Mouse (Mus musculus) kidney, adult 2 months (tissue): ENCODE data around the gene Klhl8. TPM values are rescaled to one million over a fixed set of nuclear protein-coding genes. Genes with fewer than 3 reads are reported as not detected.

Experiments used
- DNase-seq: peaks from one replicate; pipeline ENCODE4 v3.0.0; 2021
- H3K27ac ChIP-seq: fragments of 200-500 bp; 2 replicates; pipeline ENCODE4 v1.5.1; 2012; ENCODE audit warnings: low read depth, low read length, control low read depth, inconsistent platforms; ENCODE audit not compliant: insufficient read depth
- H3K27me3 ChIP-seq: fragments of 200-500 bp; replicated peaks from 2 replicates; pipeline ENCODE4 v1.6.1; 2012; ENCODE audit warnings: mild to moderate bottlenecking, moderate library complexity, low read length, inconsistent platforms; ENCODE audit not compliant: control insufficient read depth, insufficient read depth
- H3K36me3 ChIP-seq: fragments of 200-500 bp; 2 replicates; pipeline ENCODE4 v1.6.1; 2012; ENCODE audit warnings: mild to moderate bottlenecking, moderate library complexity, low read length, inconsistent platforms; ENCODE audit not compliant: control insufficient read depth, insufficient read depth
- H3K4me1 ChIP-seq: fragments of 200-500 bp; 2 replicates; pipeline ENCODE4 v1.6.1; 2011; ENCODE audit warnings: low read length; ENCODE audit not compliant: control insufficient read depth, insufficient read depth
- H3K4me3 ChIP-seq: fragments of 200-500 bp; 2 replicates; pipeline ENCODE4 v1.5.1; 2011; ENCODE audit warnings: mild to moderate bottlenecking, low read depth, low read length, control low read depth; ENCODE audit not compliant: insufficient read depth
- CTCF ChIP-seq: fragments of 200-500 bp; conservative IDR thresholded peaks from 2 replicates; pipeline ENCODE4 v1.5.1; 2011; ENCODE audit warnings: low read depth, mild to moderate bottlenecking, control low read depth, low read length, moderate library complexity, mixed read lengths; ENCODE audit not compliant: insufficient read depth, insufficient read length
- POLR2A ChIP-seq: fragments of 200-500 bp; IDR thresholded peaks from one replicate; pipeline ENCODE4 v1.6.1; 2011; ENCODE audit warnings: low read depth, low read length, control low read depth
- WGBS: fragments of 180-500 bp; shearing (Covaris S2); methylation state at CpG from one replicate; pipeline ENCODE4 v1.1.7; 2018; 5-methylcytosine and 5-hydroxymethylcytosine counted together
- polyA plus RNA-seq: library from polyadenylated mRNA; depleted of rRNA; stranded (reverse); fragments of >200 nt; gene quantifications from 2 replicates; pipeline ENCODE4 v1.2.3, GENCODE M21; 2012

The Klhl8 gene
- polyA plus RNA-seq, 1 experiment = 5.6 TPM

DNA sequence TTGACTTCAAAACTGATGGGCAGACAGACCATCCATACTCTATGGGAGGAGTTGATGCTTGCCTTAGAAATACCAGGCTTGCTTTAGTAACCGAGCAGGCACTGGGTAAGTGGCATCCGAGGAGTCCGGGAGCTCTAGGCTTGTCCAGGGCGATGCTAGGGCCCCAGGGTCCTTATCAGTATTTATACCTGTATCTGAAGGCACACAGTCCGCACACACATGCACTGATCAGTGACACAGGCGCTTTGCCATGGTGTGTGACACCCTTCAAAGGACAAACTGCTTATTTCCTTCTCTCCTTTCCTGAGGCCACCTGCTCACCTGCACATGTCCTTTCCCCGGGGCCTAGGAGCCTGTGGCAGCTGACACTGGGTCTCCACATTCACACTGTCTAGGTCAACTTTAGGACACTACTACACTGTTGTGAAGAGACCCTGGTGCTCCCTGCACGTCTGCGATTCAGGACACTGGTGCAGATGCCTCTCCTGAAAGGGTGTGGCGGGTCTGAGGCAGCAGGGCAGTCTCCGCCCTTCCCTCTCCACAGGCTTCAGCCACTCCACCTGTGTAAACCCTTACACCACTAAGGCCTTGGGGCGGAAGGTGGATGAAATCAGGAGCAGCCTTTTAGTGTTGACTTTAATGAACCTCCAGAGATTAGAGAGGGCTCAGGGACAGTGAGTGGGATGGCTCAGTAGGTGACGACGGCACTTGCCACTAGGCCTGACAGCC, 55.4 kb downstream of the Klhl8 start:
- TF ChIP-seq CTCF (no peak), POLR2A (no peak)
- Histone ChIP-seq H3K27me3 (no peaks in the 10 kb centered on the region), H3K4me3 (no peak overlapping the region), H3K4me1 (peaks cover 4% of the 10 kb centered on the region; the same call in 1 of the 2 replicates), H3K27ac (no peak overlapping the region), H3K36me3 (peaks cover 2% of the 10 kb centered on the region; the same call in 1 of the 2 replicates)
- 85% methylated on average over 14 of the region's 14 CpGs for WGBS
- no peak for DNase-seq

GRCm38 (mm10) chr5:103854807-103855194, 56.3 kb downstream of the Klhl8 start:
- no peak for TF ChIP-seq POLR2A
- TF ChIP-seq CTCF = no peak
- H3K4me1 ChIP-seq = peaks cover 4% of the 10 kb centered on the region; the same call in 1 of the 2 replicates
- peaks cover 2% of the 10 kb centered on the region; the same call in 1 of the 2 replicates for H3K36me3 ChIP-seq
- no peak overlapping the region for H3K27ac ChIP-seq
- DNase-seq = no peak
- H3K4me3 ChIP-seq = no peak overlapping the region
- H3K27me3 ChIP-seq = no peaks in the 10 kb centered on the region
- WGBS = 90% methylated on average over 5 of the region's 5 CpGs

GRCm38 (mm10) chr5:103854041-103854806, 56.8 kb downstream of the Klhl8 start:
- TF ChIP-seq CTCF (no peak), POLR2A (no peak)
- Histone ChIP-seq H3K4me3 (no peak overlapping the region), H3K27me3 (no peaks in the 10 kb centered on the region), H3K27ac (no peak overlapping the region), H3K4me1 (peaks cover 9% of the 10 kb centered on the region), H3K36me3 (peaks cover 2% of the 10 kb centered on the region; the same call in 1 of the 2 replicates)
- DNase-seq = no peak
- WGBS = 67% methylated on average over 17 of the region's 17 CpGs

DNA sequence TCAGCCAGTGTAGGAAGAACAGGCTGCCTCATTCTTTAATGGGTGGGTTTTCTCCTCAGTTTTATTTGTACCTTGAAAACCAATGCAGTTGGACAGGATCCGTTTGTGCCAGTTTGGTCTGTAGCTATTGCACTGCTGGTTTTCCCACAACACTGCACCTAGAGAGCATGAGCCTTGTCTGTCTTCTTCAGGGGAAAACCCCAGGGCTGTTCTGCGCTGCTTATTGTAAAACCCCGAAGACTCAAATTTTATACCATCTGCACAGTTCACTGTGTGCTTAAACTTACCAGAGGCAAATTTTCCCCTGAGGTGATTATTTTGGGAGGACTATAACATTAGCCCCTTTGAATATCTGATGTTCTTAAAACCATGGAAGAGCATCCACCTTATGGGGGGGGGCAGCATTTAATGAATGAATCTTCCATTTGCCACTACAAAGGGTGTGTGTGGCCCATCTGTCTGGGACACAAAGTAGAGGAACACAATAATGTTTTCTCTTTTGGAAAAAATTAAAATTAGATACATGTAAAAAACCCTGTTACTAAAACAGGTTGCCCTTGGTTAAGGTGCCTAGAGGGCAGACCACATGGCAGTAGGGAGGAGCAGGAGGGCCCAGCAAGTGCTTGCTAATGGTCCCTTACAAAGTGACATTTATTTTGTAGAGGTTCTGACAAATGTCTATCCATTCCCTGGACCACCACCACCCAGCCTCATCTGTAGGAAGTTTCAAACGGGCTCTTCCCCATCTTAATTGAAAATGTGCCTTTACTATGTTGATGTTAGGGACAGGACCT, 58.1 kb downstream of the Klhl8 start:
- H3K27ac ChIP-seq = no peak overlapping the region
- no peak for TF ChIP-seq CTCF
- no peak for TF ChIP-seq POLR2A
- 71% methylated on average over 4 of the region's 4 CpGs for WGBS
- peaks cover 17% of the 10 kb centered on the region for H3K4me1 ChIP-seq
- no peak for DNase-seq
- H3K36me3 ChIP-seq = peaks cover 2% of the 10 kb centered on the region; the same call in 1 of the 2 replicates
- no peaks in the 10 kb centered on the region for H3K27me3 ChIP-seq
- H3K4me3 ChIP-seq = no peak overlapping the region

GRCm38 (mm10) chr5:103848546-103848945, 62.5 kb downstream of the Klhl8 start:
- no peaks in the 10 kb centered on the region for H3K27me3 ChIP-seq
- no peak overlapping the region for H3K4me3 ChIP-seq
- WGBS = 33% methylated on average over 8 of the region's 8 CpGs
- TF ChIP-seq POLR2A (no peak), CTCF (no peak)
- peaks cover 4% of the 10 kb centered on the region for H3K36me3 ChIP-seq
- peaks cover 23% of the 10 kb centered on the region for H3K4me1 ChIP-seq
- peak overlapping the region; percentile 48 for H3K27ac ChIP-seq
- DNase-seq = peak; percentile 94

GRCm38 (mm10) chr5:103846609-103847008, 64.5 kb downstream of the Klhl8 start:
- TF ChIP-seq CTCF (no peak), POLR2A (no peak)
- 48% methylated on average over 5 of the region's 5 CpGs for WGBS
- no peaks in the 10 kb centered on the region for H3K27me3 ChIP-seq
- H3K4me3 ChIP-seq = no peak overlapping the region
- peaks cover 4% of the 10 kb centered on the region for H3K36me3 ChIP-seq
- H3K4me1 ChIP-seq = peaks cover 23% of the 10 kb centered on the region
- DNase-seq = peak; percentile 30
- H3K27ac ChIP-seq = no peak overlapping the region
